Comparison of ENCODE assay signal across 32 mouse cellular contexts in the genomic region with DNA sequence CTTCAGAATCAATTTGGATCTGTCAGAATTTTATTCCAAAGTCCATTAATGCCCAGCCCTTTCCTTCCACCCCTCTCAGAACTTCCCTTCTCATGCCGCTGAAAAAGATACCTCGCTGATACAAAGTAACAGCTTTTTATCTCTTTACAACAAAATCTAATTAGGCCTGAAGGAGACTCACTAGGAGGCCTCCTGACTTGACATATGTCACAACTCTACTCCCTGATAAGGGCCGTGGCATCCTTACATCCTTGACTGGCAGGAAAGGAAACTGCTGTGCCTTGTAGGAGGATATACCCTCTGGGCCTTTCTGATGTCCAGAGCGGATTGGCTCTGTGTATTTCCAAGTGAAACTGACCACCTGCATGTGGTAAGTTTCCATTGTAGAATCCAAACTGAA. TPM values are rescaled to one million over a fixed set of nuclear protein-coding genes. Genes with fewer than 3 reads are reported as not detected.
"Had no signal": no experiment of that assay in that cellular context is flagged by ENCODE, and none has a peak within 500 bp of the region (broad histone marks: within the 10 kb centered on the region; RNA-seq: fewer than 3 reads in every experiment).

No protein-coding gene starts in this region.

- H3K27ac ChIP-seq: embryonic facial prominence, embryonic 10.5 days; embryonic facial prominence, embryonic 12.5 days; embryonic facial prominence, embryonic 13.5 days; embryonic facial prominence, embryonic 15.5 days; forebrain, embryonic 10.5 days; forebrain, embryonic 12.5 days; forebrain, embryonic 13.5 days; forebrain, embryonic 15.5 days; gastrocnemius, adult 2 months; heart, adult 2 months had no signal

- ATAC-seq: forebrain, embryonic 13.5 days; forebrain, embryonic 15.5 days; forebrain, embryonic 16.5 days; forebrain, postnatal 0 days had no signal

- H3K36me3 ChIP-seq: embryonic facial prominence, embryonic 10.5 days; embryonic facial prominence, embryonic 12.5 days; embryonic facial prominence, embryonic 13.5 days; embryonic facial prominence, embryonic 15.5 days; forebrain, embryonic 10.5 days; forebrain, embryonic 12.5 days; forebrain, embryonic 15.5 days had no signal

- DNase-seq: cerebellum, adult 8-10 months; cerebellum, adult 9-10 months; cerebellum, adult 9-11 months; cerebellum, postnatal 10 days; cerebellum, postnatal 14 days; cerebellum, postnatal 25 days; cerebellum, postnatal 36 days; embryo, embryonic 11 days; forebrain, postnatal 0 days; gastrocnemius, adult 2 months; gastrocnemius, postnatal 10 days; gastrocnemius, postnatal 14 days; gastrocnemius, postnatal 25 days; gastrocnemius, postnatal 36 days; heart, adult 11 months; heart, adult 18-20 months; heart, adult 2 months had no signal

- H3K27me3 ChIP-seq: embryonic facial prominence, embryonic 12.5 days; embryonic facial prominence, embryonic 13.5 days; embryonic facial prominence, embryonic 15.5 days had no signal

- H3K9me3 ChIP-seq: embryonic facial prominence, embryonic 10.5 days; embryonic facial prominence, embryonic 12.5 days; embryonic facial prominence, embryonic 13.5 days; embryonic facial prominence, embryonic 15.5 days; forebrain, embryonic 10.5 days; forebrain, embryonic 12.5 days; forebrain, embryonic 13.5 days; forebrain, embryonic 15.5 days had no signal

- H3K4me3 ChIP-seq: embryonic facial prominence, embryonic 10.5 days; embryonic facial prominence, embryonic 12.5 days; embryonic facial prominence, embryonic 13.5 days; embryonic facial prominence, embryonic 15.5 days; erythroblast, embryonic 14.5 days; forebrain, embryonic 10.5 days; forebrain, embryonic 12.5 days; forebrain, embryonic 13.5 days; forebrain, embryonic 15.5 days; gastrocnemius, adult 2 months; heart, adult 2 months had no signal

- H3K4me2 ChIP-seq: embryonic facial prominence, embryonic 12.5 days; embryonic facial prominence, embryonic 13.5 days; embryonic facial prominence, embryonic 15.5 days; forebrain, embryonic 12.5 days; forebrain, embryonic 13.5 days; forebrain, embryonic 15.5 days had no signal

- H3K9ac ChIP-seq: embryonic facial prominence, embryonic 12.5 days; embryonic facial prominence, embryonic 13.5 days; embryonic facial prominence, embryonic 15.5 days; forebrain, embryonic 12.5 days; forebrain, embryonic 13.5 days; forebrain, embryonic 15.5 days; forebrain, postnatal 0 days had no signal

RNA-seq across cellular contexts. Expression of gene Galnt9, which starts 54.5 kb away (rescaled TPM):
- total RNA-seq: common myeloid progenitor, adult 5-6 weeks; gastrocnemius, adult 18-20 months; gastrocnemius, adult 2 months; gastrocnemius, adult 8-10 months; gastrocnemius, postnatal 14 days; gastrocnemius, postnatal 25 days; gastrocnemius, postnatal 36 days; granulocyte monocyte progenitor cell, adult 5-6 weeks; heart, adult 2 months; heart, adult 8-10 months had no signal
